Mouse (Mus musculus) ZHBTc4 (cell line): ENCODE measurements around the gene Zfp606.

Experiments
- DNase-seq: peaks from one replicate; pipeline ENCODE4 v3.0.0-alpha.2; 2011; ENCODE audit warnings: low read depth, low spot score

Gene Zfp606

GRCm38 (mm10) chr7:12478158-12479008, at the start of gene Zfp606:
Gene Zfp606 (plus strand): TSS chr7:12478293.
- peak; percentile 94 for DNase-seq

GRCm38 (mm10) chr7:12479009-12479346, 885 bp downstream of the Zfp606 start:
- DNase-seq: no peak

GRCm38 (mm10) chr7:12479525-12479924, 1.4 kb downstream of the Zfp606 start:
- peak; percentile 28 for DNase-seq

GRCm38 (mm10) chr7:12483771-12484170, 5.7 kb downstream of the Zfp606 start:
- no peak for DNase-seq

- DNase-seq: peak; percentile 70
These were observed 7.9 kb downstream of the Zfp606 start for GRCm38 (mm10) chr7:12485956-12486355.

- DNase-seq: no peak
These were observed 8.6 kb downstream of the Zfp606 start for GRCm38 (mm10) chr7:12486691-12487090.

- DNase-seq: no peak
These were observed 32.8 kb downstream of the Zfp606 start for GRCm38 (mm10) chr7:12510913-12511312.

GRCm38 (mm10) chr7:12512217-12512616, 34.1 kb downstream of the Zfp606 start, which contains the start of gene 2900092C05Rik:
Gene 2900092C05Rik (plus strand): TSS chr7:12512517.
- peak; percentile 7 for DNase-seq
